Mouse (Mus musculus): ENCODE results near the gene Il22ra1.
"Not testable (repeated sequence)": the region's sequence is repeated elsewhere in the genome, so short reads cannot be mapped to it uniquely, and the experiment has no call there.

Gene Il22ra1

GRCm38 (mm10) chr4:135727817-135728216, at the start of gene Il22ra1:
TSS of gene Il22ra1 (plus strand) at chr4:135728172.
- in situ Hi-C loops (cut with MboI; ENCODE audit: low pct_unique_long_range_greater_than_20kb in 1 of 2, low sequenced_read_pairs in 2 of 2, unreplicated experiment in 1 of 2), result no loop called here

- in situ Hi-C loops (cut with MboI; ENCODE audit: low pct_unique_long_range_greater_than_20kb in 1 of 2, low sequenced_read_pairs in 2 of 2, unreplicated experiment in 1 of 2), result no loop called here
Measured at GRCm38 (mm10) chr4:135679316-135679715, 48.7 kb upstream of the Il22ra1 start.

GRCm38 (mm10) chr4:135681789-135682188, 46.2 kb upstream of the Il22ra1 start:
- in situ Hi-C loops (cut with MboI; ENCODE audit: low pct_unique_long_range_greater_than_20kb in 1 of 2, low sequenced_read_pairs in 2 of 2, unreplicated experiment in 1 of 2), result no loop called here

- in situ Hi-C loops (cut with MboI; ENCODE audit: low pct_unique_long_range_greater_than_20kb in 1 of 2, low sequenced_read_pairs in 2 of 2, unreplicated experiment in 1 of 2), result no loop called here
Measured at GRCm38 (mm10) chr4:135683553-135683952, 44.4 kb upstream of the Il22ra1 start.

- in situ Hi-C loops (cut with MboI; ENCODE audit: low pct_unique_long_range_greater_than_20kb in 1 of 2, low sequenced_read_pairs in 2 of 2, unreplicated experiment in 1 of 2), result no loop called here
Measured at GRCm38 (mm10) chr4:135684731-135685130, 43.2 kb upstream of the Il22ra1 start.

- in situ Hi-C loops (cut with MboI; ENCODE audit: low pct_unique_long_range_greater_than_20kb in 1 of 2, low sequenced_read_pairs in 2 of 2, unreplicated experiment in 1 of 2), result no loop called here
Measured at GRCm38 (mm10) chr4:135685906-135686567, 41.9 kb upstream of the Il22ra1 start, which contains the start of gene Ifnlr1. TSS of gene Ifnlr1 (plus strand) at chr4:135686287.

GRCm38 (mm10) chr4:135686568-135686953, 41.4 kb upstream of the Il22ra1 start:
- in situ Hi-C loops (cut with MboI; ENCODE audit: low pct_unique_long_range_greater_than_20kb in 1 of 2, low sequenced_read_pairs in 2 of 2, unreplicated experiment in 1 of 2), result no loop called here

- in situ Hi-C loops (cut with MboI; ENCODE audit: low pct_unique_long_range_greater_than_20kb in 1 of 2, low sequenced_read_pairs in 2 of 2, unreplicated experiment in 1 of 2), result no loop called here
Measured at GRCm38 (mm10) chr4:135689797-135690196, 38.2 kb upstream of the Il22ra1 start.

- in situ Hi-C loops (cut with MboI; ENCODE audit: low pct_unique_long_range_greater_than_20kb in 1 of 2, low sequenced_read_pairs in 2 of 2, unreplicated experiment in 1 of 2), result no loop called here
Measured at GRCm38 (mm10) chr4:135690241-135690640, 37.7 kb upstream of the Il22ra1 start.

- in situ Hi-C loops (cut with MboI; ENCODE audit: low pct_unique_long_range_greater_than_20kb in 1 of 2, low sequenced_read_pairs in 2 of 2, unreplicated experiment in 1 of 2), result no loop called here
Measured at GRCm38 (mm10) chr4:135692916-135693315, 35.1 kb upstream of the Il22ra1 start.

GRCm38 (mm10) chr4:135698498-135698897, 29.5 kb upstream of the Il22ra1 start:
- in situ Hi-C loops (cut with MboI; ENCODE audit: low pct_unique_long_range_greater_than_20kb in 1 of 2, low sequenced_read_pairs in 2 of 2, unreplicated experiment in 1 of 2), result no loop called here

GRCm38 (mm10) chr4:135703497-135703896, 24.5 kb upstream of the Il22ra1 start:
- in situ Hi-C loops (cut with MboI; ENCODE audit: low pct_unique_long_range_greater_than_20kb in 1 of 2, low sequenced_read_pairs in 2 of 2, unreplicated experiment in 1 of 2), result no loop called here

GRCm38 (mm10) chr4:135704016-135704415, 24.0 kb upstream of the Il22ra1 start:
- in situ Hi-C loops (cut with MboI; ENCODE audit: low pct_unique_long_range_greater_than_20kb in 1 of 2, low sequenced_read_pairs in 2 of 2, unreplicated experiment in 1 of 2), result no loop called here

- in situ Hi-C loops (cut with MboI; ENCODE audit: low pct_unique_long_range_greater_than_20kb in 1 of 2, low sequenced_read_pairs in 2 of 2, unreplicated experiment in 1 of 2), result no loop called here
Measured at GRCm38 (mm10) chr4:135706045-135706444, 21.9 kb upstream of the Il22ra1 start.

GRCm38 (mm10) chr4:135709072-135709564, 18.9 kb upstream of the Il22ra1 start:
- in situ Hi-C loops (cut with MboI; ENCODE audit: low pct_unique_long_range_greater_than_20kb in 1 of 2, low sequenced_read_pairs in 2 of 2, unreplicated experiment in 1 of 2), result no loop called here

GRCm38 (mm10) chr4:135709621-135710020, 18.4 kb upstream of the Il22ra1 start:
- in situ Hi-C loops (cut with MboI; ENCODE audit: low pct_unique_long_range_greater_than_20kb in 1 of 2, low sequenced_read_pairs in 2 of 2, unreplicated experiment in 1 of 2), result no loop called here

- in situ Hi-C loops (cut with MboI; ENCODE audit: low pct_unique_long_range_greater_than_20kb in 1 of 2, low sequenced_read_pairs in 2 of 2, unreplicated experiment in 1 of 2), result no loop called here
Measured at GRCm38 (mm10) chr4:135710392-135710791, 17.6 kb upstream of the Il22ra1 start.

- in situ Hi-C loops (cut with MboI; ENCODE audit: low pct_unique_long_range_greater_than_20kb in 1 of 2, low sequenced_read_pairs in 2 of 2, unreplicated experiment in 1 of 2), result no loop called here
Measured at GRCm38 (mm10) chr4:135714776-135715175, 13.2 kb upstream of the Il22ra1 start.

GRCm38 (mm10) chr4:135716438-135716837, 11.5 kb upstream of the Il22ra1 start:
- in situ Hi-C loops (cut with MboI; ENCODE audit: low pct_unique_long_range_greater_than_20kb in 1 of 2, low sequenced_read_pairs in 2 of 2, unreplicated experiment in 1 of 2), result not testable (repeated sequence)

GRCm38 (mm10) chr4:135722540-135723290, 5.3 kb upstream of the Il22ra1 start:
- in situ Hi-C loops (cut with MboI; ENCODE audit: low pct_unique_long_range_greater_than_20kb in 1 of 2, low sequenced_read_pairs in 2 of 2, unreplicated experiment in 1 of 2), result no loop called here
